Mouse (Mus musculus) stomach, embryonic 15.5 days (tissue): ENCODE measurements around the gene Zfp541. TPM values are rescaled to one million over a fixed set of nuclear protein-coding genes. Genes with fewer than 3 reads are reported as not detected.
A peak's percentile ranks its signal among the peaks of the same experiment; 100 is the strongest.

Experiments
- ATAC-seq: fragments of 200-750 bp; cut with Nextera tagmentation; 2 replicates; pipeline ENCODE4 v1.8.0; 2017; ENCODE audit warnings: low read depth, moderate number of reproducible peaks, moderate TSS enrichment; ENCODE audit not compliant: insufficient read depth, low FRiP score
- H3K27ac ChIP-seq: fragments of 300-500 bp; sonication (generic); 2 replicates; pipeline ENCODE4 v1.5.1; 2015; ENCODE audit warnings: mild to moderate bottlenecking, inconsistent platforms
- H3K27me3 ChIP-seq: fragments of 300-500 bp; sonication (generic); replicated peaks from 2 replicates; pipeline ENCODE4 v1.6.1; 2015; ENCODE audit warnings: inconsistent platforms
- H3K36me3 ChIP-seq: fragments of 300-500 bp; sonication (generic); 2 replicates; pipeline ENCODE4 v1.6.1; 2015; ENCODE audit warnings: inconsistent platforms
- H3K4me1 ChIP-seq: fragments of 300-500 bp; sonication (generic); 2 replicates; pipeline ENCODE4 v1.6.1; 2015; ENCODE audit warnings: inconsistent platforms
- H3K4me2 ChIP-seq: fragments of 300-500 bp; sonication (generic); 2 replicates; pipeline ENCODE4 v1.6.1; 2015; ENCODE audit warnings: mild to moderate bottlenecking, inconsistent platforms
- H3K4me3 ChIP-seq: fragments of 300-500 bp; sonication (generic); replicated peaks from 2 replicates; pipeline ENCODE4 v1.5.1; 2015; ENCODE audit warnings: inconsistent platforms
- H3K9ac ChIP-seq: fragments of 300-500 bp; sonication (generic); 2 replicates; pipeline ENCODE4 v1.6.1; 2015; ENCODE audit warnings: inconsistent platforms
- H3K9me3 ChIP-seq: fragments of 300-500 bp; sonication (generic); 2 replicates; pipeline ENCODE4 v1.6.1; 2016; ENCODE audit warnings: inconsistent platforms
- WGBS: fragments of 180-500 bp; shearing (Covaris S2); methylation state at CpG from one replicate; pipeline ENCODE4 v1.1.7; 2015; 5-methylcytosine and 5-hydroxymethylcytosine counted together
- polyA plus RNA-seq: library from polyadenylated mRNA; unstranded; fragments of >200 nt; fragmentation: Nextera tagmentation; extraction: Ambion mirVana; gene quantifications from 2 replicates; pipeline ENCODE4 v1.2.1, GENCODE M21; 2015

The Zfp541 gene
- polyA plus RNA-seq, 1 experiment from 2014 or later, result 0.10 TPM

- H3K9me3 ChIP-seq, result no peaks in the 10 kb centered on the region
- peak overlapping the region; percentile 97 for H3K27ac ChIP-seq
- ATAC-seq, result peak; percentile 3; the same call in 1 of the 2 replicates
- H3K4me2 ChIP-seq, result peak overlapping the region; percentile 83
- peaks cover 43% of the 10 kb centered on the region for H3K4me1 ChIP-seq
- no peaks in the 10 kb centered on the region for H3K36me3 ChIP-seq
- under 1% methylated on average over 44 of the region's 46 CpGs for WGBS
- no peaks in the 10 kb centered on the region for H3K27me3 ChIP-seq
- peak overlapping the region; percentile 85 for H3K4me3 ChIP-seq
- H3K9ac ChIP-seq, result peak overlapping the region; percentile 99
Observed at GRCm38 (mm10) chr7:16046481-16047337, 14.9 kb upstream of the Zfp541 start.

GRCm38 (mm10) chr7:16047338-16048146, 14.1 kb upstream of the Zfp541 start, which contains the start of gene Bicra:
Gene Bicra (minus strand): TSS chr7:16047921.
- Histone ChIP-seq H3K4me1 (peaks cover 44% of the 10 kb centered on the region), H3K36me3 (no peaks in the 10 kb centered on the region), H3K9ac (peak within 1 kb of the TSS; percentile 99), H3K27me3 (no peaks in the 10 kb centered on the region), H3K4me3 (peak within 1 kb of the TSS; percentile 85), H3K27ac (peak within 1 kb of the TSS; percentile 97), H3K4me2 (peak within 1 kb of the TSS; percentile 83), H3K9me3 (no peaks in the 10 kb centered on the region)
- ATAC-seq, result peak; percentile 45
- WGBS, result under 1% methylated on average over 65 of the region's 69 CpGs

- no peaks in the 10 kb centered on the region for H3K9me3 ChIP-seq
- peak overlapping the region; percentile 85 for H3K4me3 ChIP-seq
- peak overlapping the region; percentile 97 for H3K27ac ChIP-seq
- H3K36me3 ChIP-seq, result no peaks in the 10 kb centered on the region
- 1% methylated on average over 19 of the region's 20 CpGs for WGBS
- H3K9ac ChIP-seq, result peak overlapping the region; percentile 51
- H3K27me3 ChIP-seq, result no peaks in the 10 kb centered on the region
- H3K4me1 ChIP-seq, result peaks cover 44% of the 10 kb centered on the region
- ATAC-seq, result peak; percentile 87
- peak overlapping the region; percentile 83 for H3K4me2 ChIP-seq
Observed at GRCm38 (mm10) chr7:16048164-16048564, 13.4 kb upstream of the Zfp541 start.

GRCm38 (mm10) chr7:16048675-16049575, 12.7 kb upstream of the Zfp541 start:
- H3K27me3 ChIP-seq, result no peaks in the 10 kb centered on the region
- ATAC-seq, result no peak
- peaks cover 43% of the 10 kb centered on the region for H3K4me1 ChIP-seq

GRCm38 (mm10) chr7:16049576-16049915, 12.1 kb upstream of the Zfp541 start:
- 69% methylated on average over 7 of the region's 7 CpGs for WGBS
- Histone ChIP-seq H3K9ac (no peak overlapping the region), H3K27me3 (no peaks in the 10 kb centered on the region), H3K4me3 (peak overlapping the region; percentile 85), H3K4me1 (peaks cover 38% of the 10 kb centered on the region), H3K27ac (no peak overlapping the region), H3K9me3 (no peaks in the 10 kb centered on the region), H3K4me2 (peak overlapping the region; percentile 67), H3K36me3 (no peaks in the 10 kb centered on the region)
- no peak for ATAC-seq

More at GRCm38 (mm10) chr7:16048675-16049575, 12.7 kb upstream of the Zfp541 start:
- 7% methylated on average over 36 of the region's 36 CpGs for WGBS
- H3K9me3 ChIP-seq, result no peaks in the 10 kb centered on the region
- H3K27ac ChIP-seq, result peak overlapping the region; percentile 82
- H3K4me2 ChIP-seq, result peak overlapping the region; percentile 67
- peak overlapping the region; percentile 51 for H3K9ac ChIP-seq
- H3K36me3 ChIP-seq, result no peaks in the 10 kb centered on the region
- H3K4me3 ChIP-seq, result peak overlapping the region; percentile 85

GRCm38 (mm10) chr7:16050600-16050999, 11.0 kb upstream of the Zfp541 start:
- Histone ChIP-seq H3K27ac (no peak overlapping the region), H3K9ac (no peak overlapping the region)

GRCm38 (mm10) chr7:16051883-16052595, 9.6 kb upstream of the Zfp541 start:
- peak; percentile 9; the same call in 1 of the 2 replicates for ATAC-seq
- H3K4me2 ChIP-seq, result peak overlapping the region; percentile 86
- H3K27ac ChIP-seq, result peak overlapping the region; percentile 91
- peak overlapping the region; percentile 47; the same call in 1 of the 2 replicates for H3K9ac ChIP-seq
- WGBS, result 3% methylated on average over 19 of the region's 19 CpGs
- no peaks in the 10 kb centered on the region for H3K36me3 ChIP-seq
- H3K27me3 ChIP-seq, result no peaks in the 10 kb centered on the region
- H3K9me3 ChIP-seq, result no peaks in the 10 kb centered on the region
- H3K4me1 ChIP-seq, result peaks cover 20% of the 10 kb centered on the region
- H3K4me3 ChIP-seq, result peak overlapping the region; percentile 63

More at GRCm38 (mm10) chr7:16050600-16050999, 11.0 kb upstream of the Zfp541 start:
- ATAC-seq, result no peak
- peak overlapping the region; percentile 85 for H3K4me3 ChIP-seq
- H3K4me2 ChIP-seq, result peak overlapping the region; percentile 67
- WGBS, result 81% methylated on average over 3 of the region's 3 CpGs
- H3K4me1 ChIP-seq, result peaks cover 29% of the 10 kb centered on the region
- H3K36me3 ChIP-seq, result no peaks in the 10 kb centered on the region
- H3K9me3 ChIP-seq, result no peaks in the 10 kb centered on the region
- H3K27me3 ChIP-seq, result no peaks in the 10 kb centered on the region

- Histone ChIP-seq H3K27ac (peak overlapping the region; percentile 91), H3K4me2 (peak overlapping the region; percentile 86), H3K27me3 (no peaks in the 10 kb centered on the region), H3K4me1 (peaks cover 20% of the 10 kb centered on the region), H3K36me3 (no peaks in the 10 kb centered on the region), H3K9ac (peak overlapping the region; percentile 47; the same call in 1 of the 2 replicates), H3K9me3 (no peaks in the 10 kb centered on the region), H3K4me3 (peak overlapping the region; percentile 63)
- peak; percentile 81 for ATAC-seq
- under 1% methylated on average over 24 of the region's 24 CpGs for WGBS
Observed at GRCm38 (mm10) chr7:16052684-16053083, 8.9 kb upstream of the Zfp541 start.

- H3K27ac ChIP-seq, result peak overlapping the region; percentile 57; the same call in 1 of the 2 replicates
- H3K4me2 ChIP-seq, result peak overlapping the region; percentile 86
- no peak for ATAC-seq
- H3K27me3 ChIP-seq, result no peaks in the 10 kb centered on the region
- 9% methylated on average over 6 of the region's 6 CpGs for WGBS
- peak overlapping the region; percentile 63 for H3K4me3 ChIP-seq
- H3K9ac ChIP-seq, result no peak overlapping the region
- no peaks in the 10 kb centered on the region for H3K9me3 ChIP-seq
- H3K36me3 ChIP-seq, result no peaks in the 10 kb centered on the region
- peaks cover 20% of the 10 kb centered on the region for H3K4me1 ChIP-seq
Observed at GRCm38 (mm10) chr7:16053105-16053504, 8.5 kb upstream of the Zfp541 start.

- H3K36me3 ChIP-seq, result no peaks in the 10 kb centered on the region
- no peak for ATAC-seq
- peaks cover 10% of the 10 kb centered on the region; the same call in 1 of the 2 replicates for H3K4me1 ChIP-seq
- H3K4me2 ChIP-seq, result no peak overlapping the region
- H3K4me3 ChIP-seq, result no peak overlapping the region
- peaks cover 4% of the 10 kb centered on the region; the same call in 1 of the 2 replicates for H3K27me3 ChIP-seq
- WGBS, result 58% methylated on average over 4 of the region's 4 CpGs
- no peaks in the 10 kb centered on the region for H3K9me3 ChIP-seq
- no peak overlapping the region for H3K27ac ChIP-seq
- no peak overlapping the region for H3K9ac ChIP-seq
Observed at GRCm38 (mm10) chr7:16054966-16055365, 6.6 kb upstream of the Zfp541 start.
